Mouse (Mus musculus): ENCODE data around the gene Pusl1.

Pusl1 gene

DNA sequence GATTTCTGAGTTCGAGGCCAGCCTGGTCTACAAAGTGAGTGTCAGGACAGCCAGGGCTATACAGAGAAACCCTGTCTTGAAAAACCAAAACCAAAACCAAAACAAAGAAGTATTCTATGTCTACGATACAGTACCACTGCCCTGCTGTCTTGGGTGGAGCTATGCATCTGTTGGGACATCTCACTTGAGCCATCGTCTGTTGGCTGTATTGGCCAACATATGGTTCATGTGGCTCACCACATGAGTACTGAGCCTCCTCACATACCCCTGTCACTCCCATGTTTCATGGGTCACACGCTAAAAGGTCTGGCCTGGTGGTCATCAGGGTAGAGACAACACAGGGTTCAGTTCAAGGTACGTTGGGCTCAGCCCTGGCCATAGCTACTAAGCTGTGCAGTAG is 5.3 kb downstream of the Pusl1 start:
- no peak for DNase-seq

DNA sequence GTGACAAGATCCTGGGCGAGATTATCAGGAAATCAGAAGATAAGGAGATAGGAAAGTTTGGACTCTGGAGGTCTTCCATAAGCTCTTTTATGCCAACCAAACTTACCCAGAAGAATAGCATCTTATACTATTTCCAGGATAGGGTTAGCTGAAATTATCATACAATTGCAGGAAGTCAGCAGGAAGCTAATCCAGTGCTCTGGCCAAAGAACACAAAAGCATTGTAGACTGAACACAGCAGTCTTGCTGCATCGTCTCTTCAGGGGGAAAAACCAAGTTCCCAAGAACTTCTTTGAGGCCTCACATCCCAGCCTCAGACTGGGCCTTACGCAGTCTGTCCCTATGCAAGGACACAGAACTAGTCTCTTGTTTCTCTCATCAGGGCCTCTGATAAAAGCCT is 8.0 kb downstream of the Pusl1 start:
- no peak for DNase-seq

DNA sequence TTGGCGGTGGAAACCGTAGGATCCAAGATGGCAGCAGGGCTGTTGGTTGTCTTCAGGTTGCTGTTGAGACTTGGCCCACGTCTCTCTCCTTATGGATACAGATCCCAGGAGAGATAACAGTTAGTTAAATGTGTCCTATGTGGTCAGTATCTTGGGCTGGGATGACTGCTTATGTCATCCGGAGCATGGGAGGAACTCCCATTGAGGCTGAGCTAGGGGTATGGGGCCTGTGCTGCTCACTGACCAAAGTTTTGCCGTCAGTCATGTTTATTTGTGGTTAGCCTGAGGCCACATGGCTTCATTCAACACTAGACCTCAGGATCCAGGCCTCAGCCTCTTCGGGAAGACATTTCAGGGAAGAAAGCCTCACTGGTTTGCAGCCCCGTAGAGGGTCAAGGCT is 20.2 kb downstream of the Pusl1 start:
- no peak for DNase-seq

DNA sequence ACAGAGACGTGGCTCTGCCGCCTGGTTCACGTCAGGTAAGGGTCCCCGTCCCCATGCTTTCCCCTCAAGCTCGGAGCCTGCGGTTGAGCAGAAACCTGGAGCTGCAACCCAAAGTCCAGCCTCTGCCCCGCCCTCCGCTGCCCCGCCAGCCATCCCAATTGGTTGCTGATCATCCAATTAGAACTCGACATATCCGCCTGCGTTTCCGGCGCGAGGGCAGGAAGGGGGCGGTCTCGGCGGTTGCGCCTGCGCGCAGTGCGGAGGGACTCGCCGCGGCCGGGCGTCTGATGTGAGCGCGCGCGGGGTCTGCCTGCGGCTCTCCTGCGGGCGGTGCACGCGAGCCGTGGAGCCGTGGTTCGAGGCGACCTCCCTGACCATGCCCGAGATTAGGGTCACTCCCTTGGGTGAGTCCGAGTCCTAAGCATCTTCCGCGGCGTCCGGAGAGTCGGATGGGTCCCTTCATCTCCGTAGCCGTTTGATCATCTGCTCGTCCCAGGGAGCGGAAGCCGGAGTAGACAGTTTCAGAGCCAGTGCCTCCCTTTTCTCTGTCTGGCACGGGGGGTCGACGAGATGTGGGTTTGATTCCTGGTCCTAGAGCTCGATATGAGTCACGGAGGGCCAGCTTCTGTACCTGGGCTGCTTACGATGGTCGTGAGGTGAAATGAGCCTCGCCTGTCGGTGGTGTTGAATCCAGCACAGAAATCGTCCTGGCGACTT is 22.1 kb downstream of the Pusl1 start, which contains the start of the genes Cptp and Ints11:
Cptp (minus strand) TSS at position 124 of the 717 bp plus-strand sequence.
Ints11 (plus strand) TSS at position 230 of the 717 bp plus-strand sequence.
- DNase-seq: peak; percentile 97

DNA sequence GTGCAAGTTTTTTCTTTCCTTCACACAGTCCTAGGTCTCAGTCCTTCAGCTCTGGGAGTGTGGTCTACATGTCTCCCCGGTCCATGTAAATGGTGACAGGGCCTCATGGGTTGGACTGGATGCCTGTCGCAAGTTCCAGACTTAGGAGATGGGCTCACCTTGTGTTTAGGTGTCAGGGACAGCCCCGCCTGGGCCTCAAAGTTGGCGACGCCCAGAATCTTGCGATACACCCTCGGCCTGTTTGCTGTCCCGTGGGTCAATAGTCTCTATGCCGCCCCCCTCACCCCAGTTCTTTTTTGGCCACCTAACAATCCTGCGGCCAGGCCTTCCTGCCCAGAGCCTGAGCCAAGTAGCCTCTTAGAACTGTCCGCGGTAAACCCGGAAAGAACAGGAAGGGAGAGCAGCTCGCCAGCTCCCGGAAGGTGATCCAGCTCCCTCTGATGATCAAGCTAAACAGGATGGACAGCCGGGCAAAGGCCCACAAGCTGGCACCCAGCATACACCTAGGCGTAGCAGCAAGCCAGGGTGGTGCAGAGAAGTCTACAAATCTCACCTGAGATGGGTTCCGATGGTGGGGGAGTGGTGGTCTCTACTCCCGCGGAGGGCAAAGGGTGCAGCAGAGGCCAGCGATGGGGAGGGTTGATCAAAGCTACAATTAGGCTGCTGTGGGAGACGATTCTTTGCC is 22.8 kb downstream of the Pusl1 start:
- DNase-seq: no peak

DNA sequence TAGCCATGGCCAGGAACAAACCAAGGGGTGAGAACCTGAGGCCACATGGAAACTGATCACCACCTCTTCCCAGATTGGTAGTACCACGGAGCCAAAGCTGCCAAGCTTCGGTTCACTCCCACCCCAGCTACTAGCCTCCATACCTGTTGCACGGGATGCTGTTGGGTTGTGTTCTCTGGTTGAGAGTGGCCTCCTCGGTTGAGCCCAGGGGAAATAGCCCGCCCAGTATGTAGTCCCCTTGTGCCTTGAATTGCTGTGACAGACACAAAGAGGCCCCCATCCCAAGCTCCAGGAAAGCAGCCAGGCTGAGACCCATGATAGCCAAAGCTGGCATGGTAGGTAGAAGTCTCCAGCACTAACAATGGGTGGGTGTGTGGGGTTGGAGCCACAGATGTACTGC is 28.6 kb downstream of the Pusl1 start, which contains the start of gene Tas1r3:
Tas1r3 (minus strand) TSS at position 362 of the 400 bp plus-strand sequence.
- peak; percentile 14 for DNase-seq

DNA sequence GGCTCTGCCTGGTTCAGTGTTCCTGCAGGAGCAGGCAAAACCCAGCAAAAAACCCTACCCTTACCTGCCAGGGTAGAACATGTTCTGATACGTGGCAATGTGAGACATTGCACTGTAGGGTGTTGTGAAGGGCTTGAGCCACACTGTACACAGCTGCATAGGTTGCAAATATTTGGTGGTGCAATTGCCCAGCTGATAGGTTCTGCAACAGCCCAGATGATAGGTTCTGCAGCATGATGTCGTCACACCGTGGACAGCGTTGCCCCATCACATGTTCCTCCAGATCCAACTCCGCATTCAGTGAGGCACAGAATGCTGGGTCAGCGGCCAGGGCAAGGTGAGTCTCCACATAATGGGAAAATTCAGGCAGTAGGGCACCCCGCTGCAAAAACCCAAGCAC is 29.8 kb downstream of the Pusl1 start:
- peak; percentile 7 for DNase-seq

DNA sequence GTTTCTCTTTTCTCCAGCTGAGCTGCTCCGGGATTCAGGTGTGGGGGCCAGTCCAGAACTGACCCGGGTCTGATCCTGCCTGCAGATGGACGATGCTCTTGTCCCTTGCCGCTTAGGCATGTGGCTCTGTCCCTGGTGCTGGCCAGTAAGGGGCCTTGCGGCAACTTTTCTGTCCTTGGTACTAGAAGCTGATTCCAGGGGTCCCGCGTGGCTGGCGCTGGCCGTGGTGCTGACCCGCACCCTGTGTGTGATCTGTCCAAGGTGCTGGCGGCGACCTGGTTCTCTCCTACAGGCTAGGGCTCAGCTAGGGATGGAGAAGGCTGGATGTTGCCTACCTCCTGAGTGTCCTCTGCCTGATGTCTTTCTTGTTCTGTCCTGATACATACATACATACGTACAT is 32.3 kb downstream of the Pusl1 start:
- peak; percentile 13 for DNase-seq

DNA sequence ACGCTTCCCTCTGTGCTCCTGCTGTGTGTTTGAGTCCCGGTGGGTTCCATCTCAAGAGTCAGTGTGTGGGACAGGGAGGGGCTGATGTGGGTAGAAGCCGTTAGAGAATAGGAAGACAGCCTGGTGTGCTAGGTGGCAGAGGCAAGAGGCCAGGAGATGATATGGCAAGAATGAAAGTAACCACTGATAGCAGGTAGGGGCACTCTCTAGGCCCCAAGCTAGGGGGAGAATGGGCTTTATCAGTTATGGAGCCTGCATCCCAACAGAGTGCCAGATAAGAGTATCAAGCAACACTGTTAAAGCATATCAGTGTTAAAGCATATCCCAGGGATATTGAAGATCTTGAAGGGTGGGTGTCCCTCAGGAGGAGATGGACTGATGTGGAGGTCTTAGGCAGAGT is 34.7 kb downstream of the Pusl1 start:
- peak; percentile 3 for DNase-seq

DNA sequence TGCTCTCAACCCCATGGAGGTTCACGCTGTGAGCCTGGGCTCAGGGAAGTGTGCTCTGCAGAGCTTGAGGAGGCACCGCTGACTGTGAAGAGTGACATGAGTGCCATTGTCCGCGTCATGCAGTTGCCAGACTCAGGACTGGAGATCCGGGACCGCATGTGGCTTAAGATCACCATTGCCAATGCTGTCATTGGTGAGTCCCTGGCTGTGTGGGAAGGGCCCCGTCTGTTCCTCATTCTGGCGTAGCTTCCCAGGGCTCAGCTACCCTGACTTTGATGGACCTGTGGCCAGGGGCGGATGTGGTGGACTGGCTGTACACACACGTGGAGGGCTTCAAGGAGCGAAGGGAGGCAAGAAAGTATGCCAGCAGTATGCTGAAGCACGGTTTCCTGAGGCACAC is 35.5 kb downstream of the Pusl1 start:
- DNase-seq: peak; percentile 61

DNA sequence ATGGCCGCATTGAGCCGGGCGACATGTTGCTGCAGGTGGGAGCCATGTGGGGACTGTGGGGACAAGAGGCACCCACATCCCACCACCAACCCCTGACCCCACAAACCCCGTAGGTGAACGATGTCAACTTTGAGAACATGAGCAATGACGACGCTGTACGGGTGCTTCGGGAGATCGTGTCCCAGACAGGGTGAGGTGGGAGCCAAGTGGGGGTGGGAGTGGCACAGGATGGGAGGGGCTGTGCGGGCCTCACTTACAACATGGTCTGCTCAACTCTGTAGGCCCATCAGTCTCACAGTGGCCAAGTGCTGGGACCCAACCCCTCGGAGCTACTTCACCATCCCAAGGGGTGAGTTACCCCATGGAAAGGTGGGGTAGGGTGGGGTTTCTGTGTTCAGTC is 36.6 kb downstream of the Pusl1 start:
- peak; percentile 34 for DNase-seq

DNA sequence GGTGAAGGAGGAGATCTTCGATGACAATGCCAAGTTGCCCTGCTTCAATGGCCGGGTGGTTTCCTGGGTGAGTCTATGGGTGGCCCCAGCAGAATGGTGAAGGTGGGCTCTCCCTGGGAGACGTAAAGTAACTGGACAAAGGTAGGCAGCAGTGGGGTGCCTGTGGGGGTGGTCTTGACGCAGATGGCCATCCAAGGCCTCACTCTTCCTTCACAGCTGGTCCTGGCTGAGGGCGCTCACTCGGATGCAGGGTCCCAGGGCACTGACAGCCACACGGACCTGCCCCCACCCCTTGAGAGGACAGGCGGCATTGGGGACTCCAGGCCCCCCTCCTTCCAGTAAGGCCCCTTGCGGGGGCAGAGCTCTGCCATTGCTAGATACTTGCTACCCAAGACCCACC is 38.2 kb downstream of the Pusl1 start:
- no peak for DNase-seq

DNA sequence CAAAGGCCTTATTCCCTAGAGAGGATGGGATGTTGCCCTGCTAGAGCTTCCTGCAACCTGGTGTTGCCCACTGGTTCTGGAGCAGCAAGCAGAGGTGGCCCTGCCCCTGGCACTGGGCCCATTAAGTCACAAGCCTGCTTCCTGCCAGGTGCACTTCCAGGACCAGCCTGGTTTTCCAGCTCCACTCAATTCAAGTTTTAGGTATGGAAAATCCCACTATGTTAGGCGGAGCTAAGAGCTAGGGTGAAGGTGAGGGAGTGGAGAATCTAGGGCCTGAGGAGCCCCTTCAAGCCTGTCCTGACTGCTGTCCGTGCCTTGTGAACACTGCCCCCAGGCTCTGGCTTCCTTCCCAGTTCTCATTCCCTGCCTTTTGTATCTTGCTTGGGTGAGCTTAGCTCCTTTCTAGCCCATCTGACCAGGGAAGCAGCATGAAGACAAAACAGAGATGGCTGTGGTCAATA is 39.6 kb downstream of the Pusl1 start:
- DNase-seq: peak; percentile 76

DNA sequence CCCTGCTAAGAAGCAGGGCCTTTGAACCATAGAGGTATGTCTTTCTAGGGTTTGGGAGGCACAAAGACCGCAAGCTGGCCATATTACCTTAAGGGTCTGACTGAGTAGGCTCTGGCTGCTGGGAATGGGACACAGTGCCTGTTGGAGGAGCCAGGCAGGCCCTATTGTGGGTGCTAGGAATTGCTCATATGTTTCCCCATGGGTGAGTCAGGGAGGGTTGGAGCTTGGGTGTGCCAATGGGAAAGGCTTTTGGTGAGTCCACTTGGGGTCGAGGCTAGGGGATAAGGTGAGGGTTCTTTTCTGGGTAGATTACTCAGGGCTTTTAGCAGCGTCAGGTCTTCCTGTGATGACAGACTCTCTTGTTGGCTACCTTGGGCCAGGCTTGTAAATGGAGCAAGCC is 40.2 kb downstream of the Pusl1 start:
- DNase-seq: peak; percentile 21

DNA sequence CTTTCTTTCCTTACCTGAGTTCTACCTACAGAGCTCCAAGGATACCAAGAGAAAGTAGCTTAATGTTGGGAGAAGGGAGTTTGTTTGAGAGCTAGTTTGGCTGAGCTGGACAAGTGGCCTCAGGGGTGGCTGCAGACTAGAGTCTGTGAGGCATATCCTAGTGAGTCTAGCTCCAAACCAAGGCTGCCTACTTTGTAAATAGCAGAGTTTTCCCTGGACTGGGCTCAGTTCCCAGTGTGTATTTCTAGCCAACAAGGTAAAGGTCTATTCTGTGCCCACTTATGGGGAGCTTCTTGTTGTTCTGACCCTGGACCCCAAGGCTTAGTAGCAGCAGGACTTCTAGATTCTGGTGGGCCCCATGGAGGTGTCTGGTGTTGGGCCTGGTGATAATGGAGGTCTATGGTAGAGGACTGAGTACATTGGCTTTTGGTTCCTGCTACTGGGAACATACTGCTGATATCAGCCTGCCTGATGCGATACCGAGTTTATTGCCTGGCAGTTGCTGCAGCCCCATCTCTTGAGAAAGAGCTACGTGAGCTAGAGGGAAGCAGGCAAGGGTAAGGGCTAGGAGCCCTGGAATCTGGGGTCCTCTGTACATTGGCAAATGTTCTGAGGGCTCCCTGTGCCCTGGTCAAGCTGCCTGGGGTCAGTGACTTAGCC is 41.7 kb downstream of the Pusl1 start:
- peak; percentile 28 for DNase-seq

DNA sequence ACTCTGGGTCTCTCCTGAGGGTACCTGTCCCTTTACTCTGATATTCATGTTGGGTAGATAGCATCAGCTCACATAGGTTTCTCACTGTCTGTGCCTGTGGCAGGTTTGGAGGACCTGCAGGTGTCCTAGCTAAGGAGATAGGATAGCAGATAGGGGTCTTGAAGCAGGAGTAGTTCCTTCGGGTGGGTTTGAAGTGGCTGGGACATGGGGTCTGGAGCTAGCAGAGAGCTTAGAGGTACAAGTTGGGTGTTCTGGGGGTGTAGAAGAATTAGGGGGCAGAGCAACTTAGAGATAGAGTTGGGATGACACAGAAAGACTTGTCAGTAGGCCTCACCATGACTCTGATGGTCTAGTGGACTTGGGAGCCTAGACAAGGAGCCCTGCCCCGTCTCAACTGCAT is 42.2 kb downstream of the Pusl1 start:
- no peak for DNase-seq

DNA sequence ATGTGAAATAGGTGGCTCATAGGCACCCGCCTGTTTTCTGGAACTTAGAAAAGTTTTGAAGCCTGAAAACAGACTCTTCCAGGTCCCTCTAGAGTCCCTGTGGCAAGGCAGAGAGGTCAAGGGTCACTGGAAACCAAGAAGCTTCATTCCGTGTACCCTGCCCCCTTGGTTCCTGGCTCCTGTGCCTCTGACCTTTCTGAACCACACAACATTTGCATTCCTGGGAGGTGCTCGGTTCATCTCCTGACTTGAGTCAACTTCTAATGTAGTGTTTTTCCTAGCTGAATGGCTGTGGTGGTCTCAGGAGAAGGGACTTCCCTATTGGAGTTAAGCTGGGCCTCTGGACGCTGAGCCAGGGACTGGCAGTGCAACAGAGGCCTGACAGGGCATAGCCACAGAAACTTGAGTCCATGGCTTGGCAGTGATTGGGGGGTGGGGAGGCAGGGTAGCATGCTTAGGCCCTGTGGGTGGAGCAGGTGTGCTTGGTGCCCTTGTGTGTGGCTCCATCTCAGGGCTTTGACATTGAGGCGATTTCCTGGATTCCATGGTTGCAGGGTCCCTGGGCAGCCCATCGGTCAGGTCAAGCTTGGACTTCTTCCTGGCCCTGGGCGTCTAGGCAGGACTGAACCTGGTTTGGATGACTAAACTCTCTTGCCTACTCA is 43.0 kb downstream of the Pusl1 start:
- peak; percentile 50 for DNase-seq

DNA sequence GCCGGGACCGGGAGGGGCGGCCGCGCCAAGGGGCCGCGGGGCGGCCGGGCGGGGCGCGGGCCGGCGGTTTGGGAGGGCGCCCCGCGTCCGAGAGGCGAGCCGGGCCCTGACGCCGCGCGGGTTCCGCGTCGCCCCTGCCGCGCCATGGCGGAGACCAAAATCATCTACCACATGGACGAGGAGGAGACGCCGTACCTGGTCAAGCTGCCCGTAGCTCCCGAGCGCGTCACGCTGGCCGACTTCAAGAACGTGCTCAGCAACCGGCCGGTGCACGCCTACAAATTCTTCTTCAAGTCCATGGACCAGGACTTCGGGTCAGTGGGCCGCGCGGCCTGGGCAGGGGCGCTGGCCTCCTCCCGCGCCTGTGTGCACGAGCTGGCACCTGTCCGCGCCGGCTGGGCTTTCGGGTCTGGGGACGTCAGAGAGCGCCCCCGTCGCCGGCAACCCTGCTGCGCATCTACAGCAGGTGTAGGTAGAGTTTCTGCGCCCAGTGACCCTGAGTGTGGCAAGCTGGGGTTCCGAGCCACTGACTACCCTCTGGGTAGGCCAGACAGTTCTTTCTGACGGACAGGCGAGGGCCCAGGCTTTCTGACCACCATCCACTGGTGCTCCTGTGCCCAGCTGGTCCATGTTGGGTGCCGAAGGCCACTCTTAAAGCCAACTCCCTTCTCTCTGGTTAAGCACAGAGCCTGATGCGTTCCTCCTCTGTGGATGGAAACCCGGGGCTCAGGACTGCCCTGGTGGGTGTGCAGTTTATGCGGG is 43.8 kb downstream of the Pusl1 start:
- peak; percentile 77 for DNase-seq

DNA sequence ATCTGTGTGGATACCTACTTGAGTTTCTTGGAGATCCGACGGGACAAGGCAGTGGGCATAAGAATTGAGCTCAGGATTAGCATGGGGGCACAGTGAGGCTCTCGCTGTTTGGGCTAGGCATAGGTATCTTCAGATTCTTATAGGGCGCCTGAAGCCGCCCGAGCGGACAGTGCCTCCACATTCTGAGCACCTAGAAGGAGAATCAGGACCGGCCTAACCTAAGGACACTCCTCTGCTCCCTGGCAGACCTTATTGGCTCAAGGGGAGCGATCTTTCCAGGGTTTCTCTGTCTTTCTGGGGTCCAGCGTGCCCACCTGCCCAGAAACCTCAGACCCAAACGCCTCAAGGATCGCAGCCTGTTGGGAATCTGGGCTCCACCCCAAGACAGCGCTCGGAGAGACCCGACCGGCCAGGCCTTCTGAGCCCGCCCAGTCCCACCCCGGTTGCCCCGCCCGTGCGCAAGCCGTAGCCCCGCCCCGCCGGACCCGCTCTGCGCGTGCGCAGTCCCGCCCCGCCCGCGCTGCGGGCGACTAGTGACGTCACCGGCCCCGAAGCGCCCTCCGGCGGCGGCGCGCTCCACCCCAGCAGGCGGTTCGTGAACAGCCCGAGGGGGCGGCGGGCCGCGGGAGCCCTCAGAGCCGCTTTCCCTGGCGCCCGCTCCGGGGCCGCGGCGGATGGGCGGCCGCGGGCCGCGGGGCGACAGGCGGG is 44.6 kb downstream of the Pusl1 start, which contains the start of gene Dvl1:
Dvl1 (plus strand) TSS at position 532 of the 708 bp plus-strand sequence.
- peak; percentile 91 for DNase-seq

DNA sequence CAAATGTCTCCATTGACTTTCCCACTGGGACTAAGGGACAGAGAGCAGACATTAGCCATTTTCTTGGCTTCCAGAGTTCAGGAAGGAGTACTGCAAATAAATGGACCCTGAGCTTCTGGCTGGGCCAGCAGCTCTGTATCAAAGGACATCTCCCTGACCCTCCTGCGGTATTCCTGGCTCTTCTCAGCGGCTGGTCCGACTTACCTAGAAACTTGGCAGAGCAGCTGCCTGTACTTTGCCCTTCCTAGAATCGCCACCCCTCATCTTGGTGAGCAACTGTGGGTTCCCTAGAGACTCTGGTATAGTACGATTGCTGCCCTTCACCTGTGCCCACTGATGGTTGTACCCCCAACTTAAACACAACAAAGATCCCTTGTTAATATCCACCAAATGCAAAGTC is 48.4 kb downstream of the Pusl1 start:
- DNase-seq: no peak

DNA sequence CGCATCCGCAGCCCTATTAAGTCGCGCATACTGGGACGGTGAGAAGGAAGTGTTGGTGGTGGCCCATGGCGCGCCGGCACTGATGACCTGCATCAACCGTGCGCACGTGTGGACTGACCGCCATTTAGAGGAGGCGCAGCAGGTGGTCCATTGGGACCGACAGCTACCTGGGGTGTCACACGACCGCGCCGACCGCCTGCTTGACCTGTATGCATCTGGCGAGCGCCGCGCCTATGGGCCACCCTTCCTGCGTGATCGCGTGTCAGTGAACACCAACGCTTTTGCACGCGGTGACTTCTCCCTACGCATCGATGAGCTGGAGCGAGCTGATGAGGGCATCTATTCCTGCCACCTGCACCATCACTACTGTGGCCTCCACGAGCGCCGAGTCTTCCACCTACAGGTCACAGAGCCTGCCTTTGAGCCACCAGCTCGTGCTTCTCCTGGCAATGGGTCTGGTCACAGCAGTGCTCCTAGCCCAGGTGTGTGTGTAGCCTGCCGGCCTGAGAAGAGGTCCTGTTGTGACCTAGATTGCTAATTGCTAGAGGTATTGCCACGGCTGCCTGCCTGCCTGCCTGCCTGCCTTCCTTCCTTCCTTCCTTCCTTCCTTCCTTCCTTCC is 49.8 kb downstream of the Pusl1 start:
- DNase-seq: peak; percentile 67
